Mouse (Mus musculus) heart, embryonic 10.5 days (tissue): ENCODE measurements around the gene Gpd2. TPM values are rescaled to one million over a fixed set of nuclear protein-coding genes. Genes with fewer than 3 reads are reported as not detected.

ENCODE experiments used
- DNase-seq: peaks from one replicate; pipeline ENCODE4 v3.0.0-alpha.2; 2017; ENCODE audit warnings: low spot score
- H3K27ac ChIP-seq: fragments of 300-500 bp; sonication (generic); 2 replicates; pipeline ENCODE4 v1.5.1; 2016; ENCODE audit warnings: mild to moderate bottlenecking
- H3K27me3 ChIP-seq: fragments of 300-500 bp; sonication (generic); 2 replicates; pipeline ENCODE4 v1.6.1; 2016; ENCODE audit warnings: mild to moderate bottlenecking; ENCODE audit not compliant: poor library complexity, insufficient read depth, severe bottlenecking
- H3K36me3 ChIP-seq: fragments of 300-500 bp; sonication (generic); 2 replicates; pipeline ENCODE4 v1.6.1; 2016; ENCODE audit warnings: mild to moderate bottlenecking, moderate library complexity
- H3K4me1 ChIP-seq: fragments of 300-500 bp; sonication (generic); 2 replicates; pipeline ENCODE4 v1.6.1; 2016; ENCODE audit warnings: mild to moderate bottlenecking
- H3K4me3 ChIP-seq: fragments of 300-500 bp; sonication (generic); 2 replicates; pipeline ENCODE4 v1.5.1; 2016; ENCODE audit warnings: mild to moderate bottlenecking, moderate library complexity
- H3K9me3 ChIP-seq: fragments of 300-500 bp; sonication (generic); 2 replicates; pipeline ENCODE4 v1.6.1; 2016; ENCODE audit warnings: mild to moderate bottlenecking, moderate library complexity
- WGBS: fragments of 180-500 bp; shearing (Covaris S2); methylation state at CpG from one replicate; pipeline ENCODE4 v1.1.7; 2016; 5-methylcytosine and 5-hydroxymethylcytosine counted together
- polyA plus RNA-seq: library from polyadenylated mRNA; unstranded; fragments of >200 nt; fragmentation: Nextera tagmentation; extraction: Ambion mirVana; gene quantifications from 2 replicates; pipeline ENCODE4 v1.2.1, GENCODE M21; 2016

The Gpd2 gene
- polyA plus RNA-seq, 1 experiment from 2014 or later, result 18.6 TPM

DNA sequence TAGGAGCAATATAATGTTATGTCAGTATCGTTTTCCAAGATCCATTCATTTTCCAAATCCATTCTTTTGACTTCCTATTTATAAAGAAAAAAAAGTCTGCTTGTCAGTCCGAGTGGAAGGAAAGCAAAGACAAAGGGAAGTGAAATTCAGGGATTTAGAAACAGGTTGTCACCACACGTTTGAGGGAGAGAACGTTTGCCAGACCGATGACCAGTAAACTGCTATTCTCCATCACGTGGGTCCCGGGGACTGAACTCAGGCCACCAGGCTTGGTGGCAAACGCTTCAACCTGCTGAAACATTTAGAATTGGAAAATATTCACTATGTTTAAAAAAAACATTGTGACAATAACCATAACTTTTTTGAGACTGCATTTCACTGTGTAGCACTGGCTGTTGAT lies 93.8 kb downstream of the Gpd2 start:
- H3K27ac ChIP-seq, result no peak overlapping the region
- WGBS, result 79% methylated on average over 8 of the region's 8 CpGs
- DNase-seq, result no peak
- peaks cover 9% of the 10 kb centered on the region for H3K4me1 ChIP-seq
- H3K9me3 ChIP-seq, result no peaks in the 10 kb centered on the region
- no peak overlapping the region for H3K4me3 ChIP-seq
- H3K27me3 ChIP-seq, result no peaks in the 10 kb centered on the region
- no peaks in the 10 kb centered on the region for H3K36me3 ChIP-seq

DNA sequence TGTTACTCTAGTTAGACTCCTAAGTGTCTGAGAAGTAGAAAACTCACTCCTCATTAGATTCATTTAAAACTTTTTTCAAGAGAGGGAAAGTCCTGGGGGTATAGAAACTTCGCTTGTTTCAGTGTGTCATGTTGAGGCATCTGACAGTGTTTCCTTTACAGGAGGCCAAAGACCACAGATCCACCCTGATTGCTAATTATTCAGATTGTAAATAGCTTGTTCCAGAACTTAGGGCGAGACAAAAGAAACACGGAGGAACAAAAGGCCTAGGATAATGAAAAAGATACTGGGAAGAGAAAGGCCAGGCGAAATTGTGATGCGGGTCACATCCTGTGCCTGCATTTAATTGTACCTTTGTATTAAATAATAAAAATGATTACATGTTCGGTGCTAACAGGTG lies 96.0 kb downstream of the Gpd2 start:
- Histone ChIP-seq H3K9me3 (no peaks in the 10 kb centered on the region), H3K4me3 (no peak overlapping the region), H3K4me1 (peaks cover 9% of the 10 kb centered on the region), H3K27ac (no peak overlapping the region), H3K36me3 (no peaks in the 10 kb centered on the region), H3K27me3 (no peaks in the 10 kb centered on the region)
- WGBS, result 88% methylated on average over 6 of the region's 6 CpGs
- DNase-seq, result no peak

DNA sequence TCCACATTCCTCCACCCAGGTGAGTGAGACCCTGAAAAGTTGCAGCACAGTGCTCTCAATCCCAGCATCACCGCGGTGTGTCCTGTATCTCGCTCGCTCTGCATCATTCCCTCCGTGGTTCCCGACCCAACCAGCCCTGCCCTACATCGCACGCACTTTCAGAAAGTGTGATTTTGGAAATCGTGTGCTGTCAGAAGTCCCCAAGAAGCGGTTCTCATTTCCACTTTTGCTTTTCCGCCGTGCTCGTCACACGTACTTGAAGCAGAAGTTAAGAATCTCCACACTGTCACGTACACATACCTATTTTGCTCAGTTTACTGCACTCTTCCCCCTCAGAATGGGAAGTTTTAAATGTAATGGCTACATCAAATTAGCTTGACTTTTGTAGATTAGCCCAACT lies 98.0 kb downstream of the Gpd2 start:
- Histone ChIP-seq H3K27me3 (no peaks in the 10 kb centered on the region), H3K4me3 (no peak overlapping the region), H3K36me3 (no peaks in the 10 kb centered on the region), H3K9me3 (no peaks in the 10 kb centered on the region), H3K4me1 (no peaks in the 10 kb centered on the region), H3K27ac (no peak overlapping the region)
- no peak for DNase-seq
- WGBS, result 89% methylated on average over 15 of the region's 15 CpGs

DNA sequence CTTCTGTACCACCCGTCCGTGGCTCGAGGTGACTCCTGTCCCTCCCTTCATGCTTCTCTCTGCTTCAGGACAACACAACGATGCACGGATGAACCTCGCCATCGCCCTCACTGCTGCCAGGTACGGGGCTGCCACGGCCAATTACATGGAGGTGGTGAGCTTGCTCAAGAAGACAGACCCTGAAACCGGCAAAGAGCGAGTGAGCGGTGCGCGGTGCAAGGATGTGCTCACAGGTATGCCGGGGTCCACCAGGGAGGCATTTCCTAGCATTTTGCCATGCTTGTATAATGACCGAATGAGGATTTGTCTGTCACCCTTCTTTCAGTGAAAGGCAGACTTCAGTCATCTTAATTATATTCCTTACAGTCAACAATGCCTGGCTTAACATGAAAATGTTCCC lies 101.3 kb downstream of the Gpd2 start:
- H3K36me3 ChIP-seq, result peaks cover 4% of the 10 kb centered on the region; the same call in 1 of the 2 replicates
- no peak overlapping the region for H3K27ac ChIP-seq
- no peak for DNase-seq
- H3K27me3 ChIP-seq, result no peaks in the 10 kb centered on the region
- H3K9me3 ChIP-seq, result no peaks in the 10 kb centered on the region
- H3K4me3 ChIP-seq, result no peak overlapping the region
- 90% methylated on average over 16 of the region's 16 CpGs for whole genome bisulfite sequencing
- H3K4me1 ChIP-seq, result no peaks in the 10 kb centered on the region

DNA sequence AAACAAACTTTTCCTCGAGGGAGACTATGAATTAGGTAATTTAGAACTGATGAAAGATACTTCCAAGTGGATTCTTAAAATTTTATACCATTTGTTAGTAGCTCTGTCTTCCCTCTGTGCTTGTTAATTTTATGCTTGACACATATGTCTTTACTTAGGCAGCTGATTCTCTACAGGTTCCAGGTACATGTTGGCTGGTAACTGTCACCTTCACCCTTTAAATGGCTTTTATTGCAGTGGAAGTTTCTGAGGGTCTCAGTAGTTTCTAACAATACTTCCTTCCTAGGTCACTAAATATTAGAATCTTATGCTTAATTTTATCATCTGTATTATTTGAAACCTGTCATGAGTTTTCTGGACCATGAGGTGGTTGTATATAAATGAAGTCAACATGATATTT lies 105.5 kb downstream of the Gpd2 start:
- H3K27ac ChIP-seq, result no peak overlapping the region
- no peak overlapping the region for H3K4me3 ChIP-seq
- H3K9me3 ChIP-seq, result no peaks in the 10 kb centered on the region
- no peaks in the 10 kb centered on the region for H3K4me1 ChIP-seq
- WGBS, result 52% methylated on average over 1 of the region's 1 CpGs
- H3K27me3 ChIP-seq, result no peaks in the 10 kb centered on the region
- H3K36me3 ChIP-seq, result peaks cover 7% of the 10 kb centered on the region; the same call in 1 of the 2 replicates
- DNase-seq, result no peak

DNA sequence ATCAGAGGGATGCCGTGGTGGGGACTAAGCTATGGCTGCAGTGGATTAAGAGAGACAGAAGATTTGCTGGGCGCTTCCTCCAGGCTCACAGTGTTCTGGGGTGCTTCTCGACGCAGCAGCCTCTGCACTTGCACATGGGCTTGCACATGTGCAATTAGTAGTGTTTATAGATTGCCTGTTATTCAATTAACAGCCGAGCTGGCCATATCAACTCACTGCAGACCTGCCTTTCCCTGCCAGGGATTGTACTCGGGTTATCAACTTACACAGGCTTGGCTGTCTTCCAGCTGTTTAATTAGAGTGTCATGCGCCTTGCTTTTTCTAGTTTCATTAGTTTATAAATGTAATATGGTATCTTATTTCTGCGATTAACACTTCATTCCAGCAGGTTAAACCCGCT lies 113.2 kb downstream of the Gpd2 start:
- 62% methylated on average over 9 of the region's 9 CpGs for WGBS
- H3K4me3 ChIP-seq, result no peak overlapping the region
- no peaks in the 10 kb centered on the region; the same call in 1 of the 2 replicates for H3K4me1 ChIP-seq
- no peak overlapping the region for H3K27ac ChIP-seq
- 0 out of 2 replicates have a peak, but pooled peaks cover 3% of the 10 kb centered on the region for H3K36me3 ChIP-seq
- no peaks in the 10 kb centered on the region for H3K27me3 ChIP-seq
- DNase-seq, result no peak
- no peaks in the 10 kb centered on the region for H3K9me3 ChIP-seq

DNA sequence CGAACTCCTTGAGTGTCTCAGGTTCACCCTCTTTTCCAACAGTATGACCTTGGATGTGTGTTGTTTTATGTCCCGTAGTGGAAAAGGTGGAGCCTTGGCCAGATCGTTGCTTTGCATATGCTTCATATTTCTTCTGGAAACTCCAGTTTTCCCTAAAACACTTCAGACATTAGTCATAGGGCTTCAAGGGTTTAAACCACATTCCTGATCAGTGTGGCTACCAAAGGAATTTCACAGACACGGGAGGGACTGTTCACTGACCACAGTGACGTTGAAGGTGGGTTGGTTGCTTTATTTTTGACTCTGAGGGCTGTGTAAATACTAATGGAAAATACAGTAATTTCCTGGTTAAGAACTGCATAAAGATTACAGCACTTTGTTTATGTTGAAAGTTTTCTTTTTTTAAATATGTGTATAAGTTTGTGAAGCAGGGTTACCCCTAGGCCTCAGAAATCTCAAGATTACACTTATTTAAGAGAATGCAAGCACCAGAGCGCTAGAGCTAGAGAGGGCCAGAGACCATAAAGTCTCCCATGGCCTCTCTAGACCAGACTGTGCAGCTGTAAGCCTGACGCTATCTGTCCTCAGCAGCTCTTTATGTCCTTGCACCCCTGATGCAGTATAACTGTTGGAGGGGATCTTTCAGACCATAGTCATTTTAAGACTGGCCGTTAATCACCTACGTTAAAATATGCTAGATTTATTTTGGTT lies 116.4 kb downstream of the Gpd2 start:
- WGBS, result 79% methylated on average over 9 of the region's 9 CpGs
- Histone ChIP-seq H3K27ac (no peak overlapping the region), H3K4me3 (no peak overlapping the region), H3K36me3 (no peaks in the 10 kb centered on the region), H3K27me3 (no peaks in the 10 kb centered on the region), H3K4me1 (no peaks in the 10 kb centered on the region; the same call in 1 of the 2 replicates), H3K9me3 (no peaks in the 10 kb centered on the region)
- DNase-seq, result no peak

DNA sequence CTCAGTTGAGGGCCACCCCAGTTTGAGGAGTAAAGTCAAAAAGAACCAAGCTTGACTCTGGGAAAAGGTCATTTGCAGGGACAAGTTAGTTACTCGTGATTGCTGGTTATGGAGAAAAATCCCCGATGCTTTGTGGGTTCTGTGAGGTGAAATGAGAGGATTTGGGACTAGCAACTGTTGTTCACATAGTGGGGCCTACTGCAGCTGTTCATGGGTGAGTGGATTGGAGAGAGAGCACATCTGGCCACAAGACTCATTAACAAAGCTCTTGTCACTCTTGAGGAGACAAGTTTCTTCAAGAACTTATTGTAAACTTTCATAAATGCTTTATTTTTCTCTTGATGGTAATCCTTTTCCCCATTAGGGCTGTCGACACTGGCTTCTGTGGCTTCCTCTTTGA lies 117.4 kb downstream of the Gpd2 start:
- 89% methylated on average over 3 of the region's 3 CpGs for WGBS
- DNase-seq, result no peak
- no peaks in the 10 kb centered on the region for H3K9me3 ChIP-seq
- no peak overlapping the region for H3K4me3 ChIP-seq
- H3K4me1 ChIP-seq, result no peaks in the 10 kb centered on the region; the same call in 1 of the 2 replicates
- no peaks in the 10 kb centered on the region for H3K27me3 ChIP-seq
- H3K36me3 ChIP-seq, result no peaks in the 10 kb centered on the region
- no peak overlapping the region for H3K27ac ChIP-seq

DNA sequence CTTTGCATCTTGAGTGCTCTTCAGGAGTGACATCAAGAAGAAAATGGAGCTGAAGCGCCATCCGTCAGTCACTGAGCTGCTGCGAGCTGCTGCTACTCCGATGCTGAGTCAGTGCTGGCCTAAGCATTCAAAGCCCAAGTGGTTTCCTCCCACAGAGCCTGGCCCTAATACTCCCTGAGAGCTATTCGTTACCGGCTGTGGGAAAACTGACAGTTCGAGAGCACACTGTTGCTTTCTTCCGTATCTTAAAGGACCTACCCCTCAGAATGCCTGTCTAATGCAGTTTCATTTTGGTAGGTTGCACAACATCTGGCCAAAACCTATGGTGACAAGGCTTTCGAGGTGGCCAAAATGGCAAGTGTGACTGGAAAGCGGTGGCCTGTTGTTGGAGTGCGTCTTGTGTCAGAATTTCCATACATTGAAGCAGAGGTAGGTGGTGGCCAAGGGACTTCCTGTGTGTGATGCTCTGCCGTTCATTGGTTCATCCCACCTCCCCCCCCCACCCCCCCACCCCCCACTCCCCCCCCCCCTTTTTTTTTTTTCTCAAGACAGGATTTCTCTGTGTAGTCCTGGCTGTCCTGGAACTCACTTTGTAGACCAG lies 118.9 kb downstream of the Gpd2 start:
- Histone ChIP-seq H3K27ac (no peak overlapping the region), H3K27me3 (no peaks in the 10 kb centered on the region), H3K9me3 (no peaks in the 10 kb centered on the region), H3K36me3 (no peaks in the 10 kb centered on the region), H3K4me1 (no peaks in the 10 kb centered on the region), H3K4me3 (no peak overlapping the region)
- 72% methylated on average over 12 of the region's 12 CpGs for WGBS
- DNase-seq, result no peak

DNA sequence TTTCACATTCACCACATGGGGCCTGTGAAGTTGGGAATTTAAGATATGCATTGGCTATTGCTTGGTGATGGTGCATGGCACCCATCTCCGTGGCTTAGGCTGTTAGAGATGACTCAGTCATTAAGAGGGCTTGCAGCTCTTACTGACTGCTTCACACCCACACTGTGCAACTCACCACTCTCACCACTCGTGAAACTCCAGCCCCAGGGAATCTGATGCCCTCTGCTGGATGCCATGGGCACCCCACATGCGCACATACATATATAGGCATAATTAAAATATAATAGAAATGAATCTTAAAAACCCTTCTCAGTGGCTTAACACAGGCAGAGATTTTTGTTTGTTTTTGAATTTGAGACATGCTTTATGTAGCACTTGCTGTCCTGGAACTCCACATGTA lies 125.1 kb downstream of the Gpd2 start:
- Histone ChIP-seq H3K36me3 (no peaks in the 10 kb centered on the region), H3K27me3 (no peaks in the 10 kb centered on the region), H3K4me3 (no peak overlapping the region), H3K9me3 (no peaks in the 10 kb centered on the region), H3K27ac (no peak overlapping the region), H3K4me1 (no peaks in the 10 kb centered on the region)
- no peak for DNase-seq
- WGBS, result 78% methylated on average over 3 of the region's 3 CpGs

DNA sequence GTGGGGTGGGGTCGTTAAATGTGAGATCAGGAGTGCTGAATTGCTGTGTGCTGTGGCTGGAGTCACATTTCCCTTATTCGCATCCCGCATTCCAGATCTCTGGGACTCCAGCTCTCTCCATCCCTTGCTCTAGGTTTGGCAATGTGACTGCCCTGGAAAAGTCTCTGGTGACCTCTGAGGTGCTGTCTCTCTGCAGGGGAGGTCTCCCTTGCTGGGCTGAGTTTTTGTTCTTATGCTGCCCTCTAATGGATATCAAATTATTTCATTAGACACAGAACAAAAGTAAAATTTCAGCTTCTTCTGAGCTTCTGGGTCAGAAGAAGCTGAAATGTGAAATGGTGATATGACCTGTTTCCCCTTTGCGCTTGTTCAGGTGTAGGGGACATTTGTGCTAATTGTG lies 137.2 kb downstream of the Gpd2 start:
- Histone ChIP-seq H3K9me3 (no peaks in the 10 kb centered on the region), H3K36me3 (no peaks in the 10 kb centered on the region), H3K27me3 (no peaks in the 10 kb centered on the region), H3K4me1 (no peaks in the 10 kb centered on the region), H3K27ac (no peak overlapping the region), H3K4me3 (no peak overlapping the region)
- WGBS, result 34% methylated on average over 4 of the region's 4 CpGs
- DNase-seq, result no peak

DNA sequence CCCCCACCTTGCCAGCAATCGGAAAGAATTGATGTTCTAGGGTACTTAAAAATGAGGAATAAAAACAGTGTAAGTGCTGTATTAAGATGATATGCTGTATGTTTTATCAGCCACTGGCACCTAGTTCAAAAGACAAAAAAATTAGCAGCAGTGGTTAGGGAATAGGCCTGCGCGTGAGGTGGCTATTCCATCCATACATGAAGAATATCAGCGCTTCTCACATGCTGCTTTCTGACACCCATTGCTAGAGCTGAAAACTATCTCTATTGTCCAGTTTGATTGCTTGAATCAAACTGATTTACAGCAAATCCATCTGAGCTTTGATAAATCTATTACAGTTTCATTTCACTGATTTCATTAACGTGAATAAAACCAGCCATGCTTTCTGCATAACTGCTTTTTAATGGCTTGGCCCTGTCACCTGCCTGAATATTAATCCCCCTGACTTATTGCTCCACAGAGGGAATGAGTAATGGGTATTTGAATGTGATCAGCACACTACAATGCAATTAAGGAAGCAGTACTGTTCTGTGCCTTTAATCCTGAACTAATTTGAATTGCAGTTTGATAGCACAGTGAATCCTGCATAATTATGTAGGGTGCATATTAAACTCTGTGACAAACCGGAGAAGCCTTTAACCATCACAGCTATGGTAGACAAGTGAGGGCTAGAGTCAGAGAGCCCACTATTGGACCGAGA lies 137.9 kb downstream of the Gpd2 start:
- H3K4me3 ChIP-seq, result no peak overlapping the region
- no peaks in the 10 kb centered on the region for H3K9me3 ChIP-seq
- H3K27ac ChIP-seq, result no peak overlapping the region
- 85% methylated on average over 7 of the region's 7 CpGs for WGBS
- no peak for DNase-seq
- H3K4me1 ChIP-seq, result no peaks in the 10 kb centered on the region
- H3K36me3 ChIP-seq, result no peaks in the 10 kb centered on the region
- no peaks in the 10 kb centered on the region for H3K27me3 ChIP-seq

DNA sequence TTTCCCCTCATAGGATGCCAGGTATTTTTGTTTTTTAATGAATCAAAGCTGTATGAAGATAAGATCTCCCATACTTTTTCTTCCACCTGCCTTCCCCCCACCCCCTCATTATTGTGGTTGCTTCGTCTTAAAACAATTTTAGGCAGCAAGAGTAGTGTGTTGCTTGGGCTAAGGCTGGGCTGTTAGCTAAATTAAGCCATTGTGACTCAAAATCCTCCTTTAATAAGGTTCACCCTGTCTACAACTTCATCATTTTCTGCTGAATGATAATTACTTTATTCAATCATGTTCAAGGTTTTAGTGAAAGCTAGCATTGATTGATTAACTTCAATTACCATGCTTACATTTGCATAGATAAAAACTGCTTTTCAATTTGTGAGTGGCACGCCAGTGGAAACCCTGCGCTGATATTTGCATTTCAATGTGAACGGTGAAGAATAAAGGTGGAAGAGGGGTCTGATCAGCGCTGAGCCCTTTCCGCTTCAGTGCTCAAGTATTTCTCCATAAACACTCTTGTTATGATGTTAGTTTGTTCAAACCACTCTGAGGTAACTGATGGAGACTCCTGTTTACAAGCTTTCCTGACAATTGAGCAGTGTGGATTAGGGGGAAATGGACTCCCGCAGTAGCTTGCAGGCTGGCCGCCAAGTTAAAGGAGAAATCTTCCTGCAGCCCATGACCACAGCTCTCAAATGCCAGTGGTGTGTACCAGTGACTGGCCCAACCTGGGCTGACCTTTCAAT lies 140.9 kb downstream of the Gpd2 start:
- DNase-seq, result no peak
- no peaks in the 10 kb centered on the region for H3K27me3 ChIP-seq
- H3K4me3 ChIP-seq, result no peak overlapping the region
- 38% methylated on average over 8 of the region's 8 CpGs for WGBS
- no peaks in the 10 kb centered on the region for H3K4me1 ChIP-seq
- H3K36me3 ChIP-seq, result no peaks in the 10 kb centered on the region
- no peak overlapping the region for H3K27ac ChIP-seq
- H3K9me3 ChIP-seq, result no peaks in the 10 kb centered on the region
